Comparison of ENCODE assay signal across 7 mouse cellular contexts in the genomic region with DNA sequence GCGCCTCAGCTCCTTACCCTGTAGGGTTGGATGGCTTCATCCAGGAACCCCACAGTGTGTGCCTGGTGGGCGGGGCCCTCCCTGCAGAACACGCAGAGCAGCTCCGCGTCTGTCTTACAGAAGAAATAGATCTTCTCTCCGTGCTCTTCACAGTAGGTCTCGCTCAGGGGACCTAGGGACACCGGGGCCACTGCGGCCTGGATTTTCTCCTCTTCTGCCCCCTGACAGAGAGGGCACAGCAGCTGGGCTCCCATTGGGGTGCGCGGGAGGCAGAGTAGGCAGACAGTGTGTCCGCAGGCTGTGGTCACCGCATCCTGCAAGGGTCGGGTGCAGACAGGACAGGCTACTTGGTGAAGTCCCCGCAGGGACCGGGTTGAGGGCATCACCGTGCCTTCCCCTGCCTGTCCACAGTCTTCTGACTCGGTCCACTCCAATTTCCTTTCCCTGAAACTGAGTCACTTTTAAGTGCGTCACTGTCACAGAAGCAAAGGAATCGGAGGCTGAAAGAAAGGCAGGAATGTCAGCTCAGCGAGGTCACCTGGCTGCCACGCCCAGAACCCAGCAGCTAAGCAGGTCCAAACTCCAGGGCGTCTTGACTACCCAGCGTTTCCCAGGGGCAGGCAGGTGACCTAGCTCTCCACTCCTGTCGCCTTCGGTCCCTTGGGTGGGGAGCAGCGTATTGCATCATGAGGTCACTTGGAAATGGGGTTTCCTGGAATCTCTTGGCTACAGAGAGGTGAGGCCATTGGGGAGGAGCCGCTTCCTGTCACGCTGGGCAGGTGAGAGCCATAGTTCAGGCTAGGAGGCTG. TPM values are rescaled to one million over a fixed set of nuclear protein-coding genes. Genes with fewer than 3 reads are reported as not detected.
A peak's percentile ranks its signal among the peaks of the same experiment; 100 is the strongest.
DNase-seq lines count a peak whose midpoint lies in the region; ATAC-seq and TF ChIP-seq lines count a peak whose summit lies in the region.

A gene (minus strand): TSS at position 492 of the 809 bp plus-strand sequence.

- H3K27me3 ChIP-seq in hindbrain, embryonic 16.5 days (replicated peaks; ENCODE audit: control insufficient read depth, insufficient read depth, low read length), result peaks cover 2% of the 10 kb centered on the region; the same call in 1 of the 2 replicates
- H3K27me3 ChIP-seq in liver, embryonic 16.5 days (ENCODE audit: control insufficient read depth, insufficient read depth, low read depth, low read length), result peaks cover 47% of the 10 kb centered on the region

- peak; percentile 45; the same call in 1 of the 2 replicates for ATAC-seq in hindbrain, embryonic 16.5 days
- ATAC-seq in liver, embryonic 16.5 days (ENCODE audit: low read depth), result no peak
- ATAC-seq in frontal cortex, adult (ENCODE audit: low TSS enrichment), result no peak

- 15% methylated on average over 29 of the region's 29 CpGs for WGBS in hindbrain, embryonic 16.5 days
- 18% methylated on average over 29 of the region's 29 CpGs for whole genome bisulfite sequencing in liver, embryonic 16.5 days (ENCODE audit: insufficient replicate concordance)

- H3K9me3 ChIP-seq in ES-E14 (ENCODE audit: control insufficient read depth, insufficient read depth, low read depth, low read length), result no peaks in the 10 kb centered on the region
- no peaks in the 10 kb centered on the region for H3K9me3 ChIP-seq in hindbrain, embryonic 16.5 days (ENCODE audit: control insufficient read depth, low read length)
- no peaks in the 10 kb centered on the region for H3K9me3 ChIP-seq in liver, embryonic 16.5 days (replicated peaks; ENCODE audit: control insufficient read depth, low read length)

- peak within 1 kb of the TSS; percentile 51 for H3K4me2 ChIP-seq in hindbrain, embryonic 16.5 days (ENCODE audit: low read length)
- H3K4me2 ChIP-seq in liver, embryonic 16.5 days (ENCODE audit: low read depth, low read length), result peak within 1 kb of the TSS; percentile 69

- peaks cover 0 to 12% of the 10 kb centered on the region in 2 experiments; a peak in 1 of 4 replicates for H3K4me1 ChIP-seq in ES-E14 (ENCODE audit: control insufficient read depth in 2 of 2, insufficient read depth in 2 of 2, low read length in 2 of 2, poor library complexity in 1 of 2)
- peaks cover 3% of the 10 kb centered on the region; the same call in 1 of the 2 replicates for H3K4me1 ChIP-seq in hindbrain, embryonic 16.5 days (ENCODE audit: control insufficient read depth, insufficient read depth, low read depth, low read length)
- H3K4me1 ChIP-seq in liver, embryonic 16.5 days (ENCODE audit: control insufficient read depth, low read depth, low read length), result peaks cover 38% of the 10 kb centered on the region

- H3K9ac ChIP-seq in ES-E14 (ENCODE audit: insufficient read depth, low read depth, low read length, poor library complexity, severe bottlenecking), result peak within 1 kb of the TSS; percentile 8; the same call in 1 of the 2 replicates
- H3K9ac ChIP-seq in hindbrain, embryonic 16.5 days (ENCODE audit: low read depth, low read length), result peak within 1 kb of the TSS; percentile 36
- H3K9ac ChIP-seq in liver, embryonic 16.5 days (ENCODE audit: low read depth, low read length), result peak within 1 kb of the TSS; percentile 64

- no peak within 1 kb of the TSS for H3K27ac ChIP-seq in ES-E14 (ENCODE audit: insufficient read depth, low read depth, low read length, poor library complexity, severe bottlenecking)
- no peak within 1 kb of the TSS for H3K27ac ChIP-seq in hindbrain, embryonic 16.5 days (ENCODE audit: low read depth, low read length)
- H3K27ac ChIP-seq in liver, embryonic 16.5 days (ENCODE audit: low read length), result peak within 1 kb of the TSS; percentile 49

- in situ Hi-C loops in ES-E14 (cut with MboI; ENCODE audit: low sequenced_read_pairs in 2 of 2, unreplicated experiment in 2 of 2), result no loop called here

- no peak for DNase-seq in ES-E14 (ENCODE audit: low read depth, low spot score)
- peak; percentile 64 for DNase-seq in c-Kit-negative CD71-positive TER-119-positive erythroid progenitor cells, embryonic 14.5 days (ENCODE audit: low read depth, low spot score)
- peak; percentile 88 for DNase-seq in yolk sac, embryonic 10.5 days (ENCODE audit: low spot score)
- DNase-seq in urinary bladder, postnatal 4 days (ENCODE audit: low spot score in 2 of 2), result no peak

- peak within 1 kb of the TSS; percentile 16 to 48; a peak in 2 of 4 replicates for H3K4me3 ChIP-seq in ES-E14 (ENCODE audit: insufficient read depth in 1 of 2, low read depth in 1 of 2, low read length in 2 of 2, poor library complexity in 1 of 2, severe bottlenecking in 1 of 2)
- H3K4me3 ChIP-seq in hindbrain, embryonic 16.5 days (ENCODE audit: low read length), result peak within 1 kb of the TSS; percentile 29
- peak within 1 kb of the TSS; percentile 53 for H3K4me3 ChIP-seq in liver, embryonic 16.5 days (ENCODE audit: low read depth, low read length)

- H3K36me3 ChIP-seq in ES-E14 (ENCODE audit: control insufficient read depth, insufficient read depth, low read length, poor library complexity, severe bottlenecking), result no peaks in the 10 kb centered on the region
- H3K36me3 ChIP-seq in hindbrain, embryonic 16.5 days (ENCODE audit: control insufficient read depth, insufficient read depth, low read length), result no peaks in the 10 kb centered on the region
- H3K36me3 ChIP-seq in liver, embryonic 16.5 days (ENCODE audit: control insufficient read depth, insufficient read depth), result peaks cover 9% of the 10 kb centered on the region

TF ChIP-seq in ES-E14, 5 proteins besides CTCF, POLR2A, EP300 and RAD21:
- TF ChIP-seq ZNF384 (IDR thresholded peaks at IDR 0.05; ENCODE audit: low read depth, low read length) (no peak), HCFC1 (IDR thresholded peaks at IDR 0.05; ENCODE audit: borderline replicate concordance, insufficient read depth, low read length) (no peak), ZC3H11A (IDR thresholded peaks at IDR 0.05; ENCODE audit: borderline replicate concordance, low read depth, low read length) (no peak), MAFK (IDR thresholded peaks at IDR 0.05; ENCODE audit: insufficient read depth, low read depth, low read length) (no peak), CHD2 (IDR thresholded peaks at IDR 0.05; ENCODE audit: low read depth, low read length) (no peak)

RNA-seq across cellular contexts. Expression of the gene that starts here (rescaled TPM):
- total RNA-seq in ES-E14 (2012; rRNA removed), result 0.16 TPM in 1 of 2 replicates, not detected in the other
- polyA plus RNA-seq in hindbrain, embryonic 16.5 days (2015; fragmentation: Nextera tagmentation; extraction: Ambion mirVana), result 0.90 and 1.1 TPM in 2 replicates
- 0.55 and 0.61 TPM in 2 replicates for polyA plus RNA-seq in liver, embryonic 16.5 days (2015; fragmentation: Nextera tagmentation; extraction: Ambion mirVana)

Comparison
In these comparisons a context has a peak if more than half of its experiments do, and no peak if none do; other contexts are left out.
1. DNase-seq: peak in c-Kit-negative CD71-positive TER-119-positive erythroid progenitor cells, embryonic 14.5 days (single experiment) and yolk sac, embryonic 10.5 days (single experiment); none in ES-E14 (single experiment) and urinary bladder, postnatal 4 days (0 of 2).
2. H3K9ac ChIP-seq: peak in every context shown above with its lines; median percentile 64 in liver, embryonic 16.5 days; 36 in hindbrain, embryonic 16.5 days; 8 in ES-E14.
3. Peak in every context shown above with its lines, with median percentiles within 50 percentile points of each other: H3K4me3 ChIP-seq.